Mouse (Mus musculus) thymus, adult 2 months (tissue): Measurements from ENCODE around the gene Pnmal1. TPM values are rescaled to one million over a fixed set of nuclear protein-coding genes. Genes with fewer than 3 reads are reported as not detected.

Experiments used
- DNase-seq: peaks from one replicate; pipeline ENCODE4 v3.0.0; 2021
- H3K27ac ChIP-seq: fragments of 200-500 bp; 2 replicates; pipeline ENCODE4 v1.5.1; 2012; ENCODE audit warnings: low read length, control low read depth; ENCODE audit not compliant: control insufficient read depth, insufficient read depth
- H3K27me3 ChIP-seq: fragments of 200-500 bp; 2 replicates; pipeline ENCODE4 v1.6.1; 2012; ENCODE audit warnings: mild to moderate bottlenecking, low read length, moderate library complexity, mixed read lengths; ENCODE audit not compliant: control insufficient read depth, insufficient read depth
- H3K36me3 ChIP-seq: fragments of 200-500 bp; 2 replicates; pipeline ENCODE4 v1.6.1; 2012; ENCODE audit warnings: mild to moderate bottlenecking, low read length, moderate library complexity; ENCODE audit not compliant: control insufficient read depth, insufficient read depth
- H3K4me1 ChIP-seq: fragments of 200-500 bp; replicated peaks from 2 replicates; pipeline ENCODE4 v1.6.1; 2012; ENCODE audit warnings: low read length; ENCODE audit not compliant: control insufficient read depth, insufficient read depth
- H3K4me3 ChIP-seq: fragments of 200-500 bp; 2 replicates; pipeline ENCODE4 v1.5.1; 2012; ENCODE audit warnings: mild to moderate bottlenecking, low read length, control low read depth, moderate library complexity; ENCODE audit not compliant: control insufficient read depth, insufficient read depth
- CTCF ChIP-seq: fragments of 200-500 bp; IDR thresholded peaks from 2 replicates; pipeline ENCODE4 v1.5.1; 2012; ENCODE audit warnings: mild to moderate bottlenecking, control low read depth, low read length, moderate library complexity, borderline replicate concordance; ENCODE audit not compliant: control insufficient read depth, poor library complexity, insufficient read depth; ENCODE audit errors: extremely low read depth
- POLR2A ChIP-seq: fragments of 200-500 bp; IDR thresholded peaks from 2 replicates; pipeline ENCODE4 v1.6.1; 2012; ENCODE audit warnings: mild to moderate bottlenecking, low read length, control low read depth, moderate library complexity; ENCODE audit not compliant: control insufficient read depth, poor library complexity, insufficient read depth; ENCODE audit errors: extremely low read depth
- WGBS: fragments of 180-500 bp; shearing (Covaris S2); methylation state at CpG from one replicate; pipeline ENCODE4 v1.1.7; 2018; 5-methylcytosine and 5-hydroxymethylcytosine counted together
- polyA plus RNA-seq: library from polyadenylated mRNA; depleted of rRNA; stranded (reverse); fragments of >200 nt; gene quantifications from 2 replicates; pipeline ENCODE4 v1.2.3, GENCODE M21; 2012

The Pnmal1 gene
- polyA plus RNA-seq, 1 experiment: not detected

DNA sequence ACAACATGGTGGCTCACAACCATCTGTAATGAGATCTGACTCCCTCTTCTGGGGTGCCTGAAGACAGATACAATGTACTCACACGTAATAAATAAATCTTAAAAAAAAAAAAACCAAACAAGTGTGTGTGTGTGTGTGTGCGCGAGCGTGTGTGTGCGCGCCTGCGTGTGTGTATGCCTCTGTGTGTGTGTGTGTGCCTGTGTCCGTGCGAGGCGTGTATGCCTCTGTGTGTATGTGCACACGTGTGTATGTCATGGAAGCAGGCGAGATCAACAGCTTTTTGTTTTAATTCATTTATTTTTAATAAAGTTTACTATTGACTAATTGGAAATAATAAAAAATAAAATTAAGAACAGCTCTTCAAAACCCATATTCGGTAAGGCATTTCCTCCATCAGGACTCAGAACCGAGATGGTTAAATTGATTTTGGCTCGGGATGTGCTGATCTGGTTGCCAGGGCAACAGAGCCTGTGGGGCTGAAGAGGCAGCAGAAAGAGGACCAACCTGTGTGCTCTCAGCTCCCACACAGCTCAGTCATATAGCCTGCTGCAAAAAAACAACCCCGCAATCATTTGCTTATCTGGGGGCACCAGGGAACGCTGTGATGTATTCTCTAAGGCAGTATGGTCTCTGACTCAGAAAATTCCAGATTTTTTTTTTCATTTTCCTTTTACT, 21.2 kb upstream of the Pnmal1 start:
- Histone ChIP-seq H3K27ac (no peak overlapping the region), H3K4me3 (no peak overlapping the region), H3K27me3 (no peaks in the 10 kb centered on the region), H3K36me3 (no peaks in the 10 kb centered on the region), H3K4me1 (0 out of 2 replicates have a peak, but pooled peaks cover 2% of the 10 kb centered on the region)
- no peak for DNase-seq
- TF ChIP-seq POLR2A (no peak), CTCF (no peak)
- 82% methylated on average over 17 of the region's 17 CpGs for WGBS

- DNase-seq: no peak
- 87% methylated on average over 7 of the region's 7 CpGs for WGBS
- H3K36me3 ChIP-seq: no peaks in the 10 kb centered on the region
- H3K27ac ChIP-seq: no peak overlapping the region
- no peak overlapping the region for H3K4me3 ChIP-seq
- no peak for TF ChIP-seq POLR2A
- no peak for TF ChIP-seq CTCF
- H3K27me3 ChIP-seq: peaks cover 4% of the 10 kb centered on the region; the same call in 1 of the 2 replicates
- peaks cover 17% of the 10 kb centered on the region for H3K4me1 ChIP-seq
Observed at GRCm38 (mm10) chr7:16940292-16940691, 19.2 kb upstream of the Pnmal1 start.

DNA sequence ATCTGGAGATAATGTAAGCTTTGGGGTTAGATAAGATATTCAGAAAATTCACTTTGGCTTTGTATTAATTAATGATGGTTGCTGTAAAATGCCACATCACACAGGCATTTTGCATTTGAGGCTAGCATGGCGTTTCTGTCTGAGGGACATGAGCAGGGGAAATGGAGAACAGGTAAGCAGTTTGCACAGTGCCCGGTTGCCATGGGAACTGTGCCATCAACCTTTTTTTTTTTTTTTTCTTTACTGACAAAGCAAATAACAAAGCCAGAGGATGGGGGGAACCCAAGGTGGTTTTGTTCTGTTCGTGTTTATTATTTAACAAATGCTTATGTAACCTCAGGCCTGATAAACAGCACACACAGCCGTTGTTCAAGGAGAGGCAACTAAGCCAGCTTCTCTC, 16.6 kb upstream of the Pnmal1 start:
- Histone ChIP-seq H3K4me3 (no peak overlapping the region), H3K27ac (no peak overlapping the region), H3K36me3 (no peaks in the 10 kb centered on the region), H3K27me3 (peaks cover 20% of the 10 kb centered on the region; the same call in 1 of the 2 replicates), H3K4me1 (peaks cover 33% of the 10 kb centered on the region)
- WGBS: 64% methylated on average over 4 of the region's 4 CpGs
- DNase-seq: no peak
- TF ChIP-seq POLR2A: no peak
- TF ChIP-seq CTCF: no peak

GRCm38 (mm10) chr7:16944061-16944807, 15.2 kb upstream of the Pnmal1 start, which contains the start of gene Pnmal2:
Gene Pnmal2 (plus strand): TSS chr7:16944682.
- WGBS: 26% methylated on average over 36 of the region's 36 CpGs
- DNase-seq: peak; percentile 91
- Histone ChIP-seq H3K4me1 (peaks cover 33% of the 10 kb centered on the region), H3K27me3 (peaks cover 20% of the 10 kb centered on the region; the same call in 1 of the 2 replicates), H3K36me3 (no peaks in the 10 kb centered on the region), H3K27ac (peak within 1 kb of the TSS; percentile 32), H3K4me3 (peak within 1 kb of the TSS; percentile 68)
- peak; percentile 69 for TF ChIP-seq POLR2A
- TF ChIP-seq CTCF: peak; percentile 63; the same call in 1 of the 2 replicates

GRCm38 (mm10) chr7:16944808-16945315, 14.6 kb upstream of the Pnmal1 start:
- Histone ChIP-seq H3K27me3 (peaks cover 20% of the 10 kb centered on the region; the same call in 1 of the 2 replicates), H3K36me3 (no peaks in the 10 kb centered on the region), H3K27ac (no peak overlapping the region), H3K4me1 (peaks cover 36% of the 10 kb centered on the region), H3K4me3 (peak overlapping the region; percentile 68)
- no peak for TF ChIP-seq POLR2A
- 0 out of 2 replicates have a peak, but pooled peaks have one; percentile 1 for TF ChIP-seq CTCF
- no peak for DNase-seq
- WGBS: 9% methylated on average over 22 of the region's 22 CpGs

- no peak for TF ChIP-seq CTCF
- no peak for TF ChIP-seq POLR2A
- DNase-seq: no peak
- H3K27ac ChIP-seq: no peak overlapping the region
- H3K4me3 ChIP-seq: peak overlapping the region; percentile 68
- WGBS: 31% methylated on average over 17 of the region's 17 CpGs
- no peaks in the 10 kb centered on the region for H3K36me3 ChIP-seq
- H3K27me3 ChIP-seq: peaks cover 20% of the 10 kb centered on the region; the same call in 1 of the 2 replicates
- H3K4me1 ChIP-seq: peaks cover 38% of the 10 kb centered on the region
Observed at GRCm38 (mm10) chr7:16945419-16945818, 14.1 kb upstream of the Pnmal1 start.
